Mouse (Mus musculus) CH12.LX (cell line): ENCODE measurements at regions not wholly inside any gene's neighbourhood (a gene's known extent, or its start where the extent isn't known, plus 50 kb on each side); places are given as distances from the start of the nearest gene placed in this dataset.

Experiments
- CTCF ChIP-seq, 2 experiments: IDR thresholded peaks in 1 of 2; conservative IDR thresholded peaks in 1 of 2; 2 replicates each; pipeline ENCODE4 v1.5.1; 2011 to 2012; ENCODE audit warnings: low read depth in 2 of 2, low read length in 2 of 2, improper control_type of control experiment in 1 of 2, inconsistent platforms in 1 of 2, mild to moderate bottlenecking in 1 of 2, moderate library complexity in 1 of 2
- EP300 ChIP-seq: IDR thresholded peaks from 2 replicates; pipeline ENCODE4 v1.6.1; 2011; ENCODE audit warnings: low read length, improper control_type of control experiment
- MAX ChIP-seq: IDR thresholded peaks from 2 replicates; pipeline ENCODE4 v1.6.1; 2011; ENCODE audit warnings: low read length, improper control_type of control experiment
- MXI1 ChIP-seq: IDR thresholded peaks from 2 replicates; pipeline ENCODE4 v1.6.1; 2011; ENCODE audit warnings: mild to moderate bottlenecking, low read depth, low read length, improper control_type of control experiment
- NRF1 ChIP-seq: IDR thresholded peaks from 2 replicates; pipeline ENCODE4 v1.6.1; 2014; ENCODE audit warnings: low read depth, mild to moderate bottlenecking, inconsistent platforms, low read length, improper control_type of control experiment, moderate library complexity
- PAX5 ChIP-seq: IDR thresholded peaks from 2 replicates; pipeline ENCODE4 v1.6.1; 2012; ENCODE audit warnings: low read length, inconsistent platforms, mixed read lengths
- POLR2A ChIP-seq: IDR thresholded peaks from 2 replicates; pipeline ENCODE4 v1.6.1; 2011; ENCODE audit warnings: low read depth, mild to moderate bottlenecking, improper control_type of control experiment, low read length
- RAD21 ChIP-seq: IDR thresholded peaks from 2 replicates; pipeline ENCODE4 v1.6.1; 2011; ENCODE audit warnings: low read depth, mild to moderate bottlenecking, low read length, improper control_type of control experiment, moderate library complexity
- SMC3 ChIP-seq: IDR thresholded peaks from 2 replicates; pipeline ENCODE4 v1.6.1; 2011; ENCODE audit warnings: low read depth, low read length, improper control_type of control experiment
- USF1 ChIP-seq: IDR thresholded peaks from 2 replicates; pipeline ENCODE4 v1.6.1; 2014; ENCODE audit warnings: low read depth, mild to moderate bottlenecking, inconsistent platforms, low read length, improper control_type of control experiment
- ZNF384 ChIP-seq: IDR thresholded peaks from 2 replicates; pipeline ENCODE4 v1.6.1; 2012; ENCODE audit warnings: low read depth, low read length, improper control_type of control experiment, inconsistent platforms

DNA sequence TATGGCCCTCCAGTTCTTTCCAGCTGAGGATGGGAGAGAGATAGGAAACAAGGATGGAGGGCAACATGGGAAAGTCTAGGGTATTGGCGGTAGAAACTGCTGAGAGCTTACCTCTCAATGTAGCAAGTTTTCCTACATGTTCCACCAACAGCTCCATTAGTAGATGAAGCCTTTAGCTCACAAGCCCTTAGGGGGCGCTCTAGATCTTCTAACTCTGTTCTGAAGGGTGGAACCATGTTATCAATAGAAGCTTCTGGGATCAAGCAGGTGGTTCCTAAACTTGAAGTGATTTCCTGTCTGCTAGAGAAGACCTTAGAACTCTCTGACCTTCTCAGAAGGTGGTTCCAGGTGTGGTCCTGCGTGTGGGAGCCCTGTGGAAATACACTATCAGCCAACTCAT lies 154.2 kb upstream of the 1700012A03Rik start:
- TF ChIP-seq PAX5 (no peak), RAD21 (peak; percentile 23), ZNF384 (no peak), CTCF (conservative IDR thresholded peaks at IDR 0.05 in 1 of 2, IDR thresholded peaks at IDR 0.05 in 1 of 2; ENCODE audit: low read depth in 2 of 2, low read length in 2 of 2) (peak in 1 of 2 experiments; percentile 49; a peak in 2 of 4 replicates), POLR2A (no peak), SMC3 (no peak), NRF1 (no peak), MXI1 (no peak), MAX (no peak), EP300 (no peak), USF1 (no peak)
